Mouse (Mus musculus) brain, adult 10 weeks (tissue): Measurements from ENCODE around the gene Atp5b. TPM values are rescaled to one million over a fixed set of nuclear protein-coding genes. Genes with fewer than 3 reads are reported as not detected.

Experiments used
- polyA plus RNA-seq: library from polyadenylated mRNA; stranded (reverse); fragments of 350-450 nt; fragmentation: Illumina TruSeq; extraction: RNeasy Lipid Tissue Mini Kit (QIAGEN cat#74804); gene quantifications from one replicate; pipeline ENCODE4 v1.2.3, GENCODE M21; 2015; ENCODE audit warnings: low read depth, low replicate concordance

Atp5b gene
- polyA plus RNA-seq = 1,953 TPM

DNA sequence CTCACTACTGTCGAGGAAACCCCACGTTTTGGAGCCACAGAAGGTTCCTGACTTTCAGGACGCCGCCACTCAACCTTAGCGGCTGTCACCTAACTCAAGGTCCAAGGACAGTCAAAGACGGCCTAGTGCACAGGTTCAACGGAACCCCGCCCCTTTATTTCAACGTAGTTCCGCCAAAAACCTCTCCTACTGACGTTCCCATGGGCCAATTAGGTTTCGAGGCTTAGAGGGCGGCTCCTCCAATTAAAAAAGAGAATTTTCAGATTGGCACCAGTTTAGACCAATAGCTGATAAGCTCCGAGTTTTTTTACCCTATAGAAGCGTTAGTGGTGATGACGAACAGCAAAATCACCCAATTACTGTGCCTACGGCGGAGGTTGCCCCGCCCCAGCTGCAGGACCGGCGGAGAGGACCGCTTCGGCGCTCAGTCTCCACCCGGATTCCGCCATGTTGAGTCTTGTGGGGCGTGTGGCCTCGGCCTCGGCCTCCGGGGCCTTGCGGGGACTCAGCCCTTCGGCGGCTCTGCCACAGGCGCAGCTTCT is at the start of gene Atp5b:
TSS of gene Atp5b (plus strand) at position 394 of the 542 bp plus-strand sequence.

DNA sequence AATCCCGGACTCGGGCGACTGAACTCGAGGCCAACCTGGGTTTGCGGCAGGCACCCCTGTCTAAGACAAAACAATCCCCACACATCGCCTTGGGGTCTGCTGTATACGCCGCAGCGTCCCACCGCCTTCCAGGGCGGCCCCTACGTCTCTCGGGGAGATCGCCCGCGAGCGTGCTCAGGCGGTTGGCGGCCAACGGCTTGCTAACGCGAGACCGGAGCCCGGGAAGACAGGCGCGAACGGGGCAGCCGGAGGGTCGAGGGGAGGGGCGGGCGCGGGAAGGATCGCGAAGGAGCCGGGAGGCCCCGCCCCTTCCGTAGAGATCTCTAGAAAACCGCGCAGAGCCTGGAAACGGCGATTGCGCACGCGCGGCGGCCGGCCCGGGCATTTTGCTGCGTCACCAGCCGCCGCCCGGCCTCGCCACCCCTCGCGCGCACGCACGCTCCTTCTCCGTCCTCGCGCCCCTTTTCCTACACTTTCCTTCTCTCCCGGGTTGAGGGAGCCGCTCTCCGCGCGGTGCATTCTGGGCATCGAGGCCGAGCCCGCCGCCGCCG is 24.4 kb upstream of the Atp5b start, which contains the start of gene Ptges3:
TSS of gene Ptges3 (plus strand) at position 354 of the 551 bp plus-strand sequence.

DNA sequence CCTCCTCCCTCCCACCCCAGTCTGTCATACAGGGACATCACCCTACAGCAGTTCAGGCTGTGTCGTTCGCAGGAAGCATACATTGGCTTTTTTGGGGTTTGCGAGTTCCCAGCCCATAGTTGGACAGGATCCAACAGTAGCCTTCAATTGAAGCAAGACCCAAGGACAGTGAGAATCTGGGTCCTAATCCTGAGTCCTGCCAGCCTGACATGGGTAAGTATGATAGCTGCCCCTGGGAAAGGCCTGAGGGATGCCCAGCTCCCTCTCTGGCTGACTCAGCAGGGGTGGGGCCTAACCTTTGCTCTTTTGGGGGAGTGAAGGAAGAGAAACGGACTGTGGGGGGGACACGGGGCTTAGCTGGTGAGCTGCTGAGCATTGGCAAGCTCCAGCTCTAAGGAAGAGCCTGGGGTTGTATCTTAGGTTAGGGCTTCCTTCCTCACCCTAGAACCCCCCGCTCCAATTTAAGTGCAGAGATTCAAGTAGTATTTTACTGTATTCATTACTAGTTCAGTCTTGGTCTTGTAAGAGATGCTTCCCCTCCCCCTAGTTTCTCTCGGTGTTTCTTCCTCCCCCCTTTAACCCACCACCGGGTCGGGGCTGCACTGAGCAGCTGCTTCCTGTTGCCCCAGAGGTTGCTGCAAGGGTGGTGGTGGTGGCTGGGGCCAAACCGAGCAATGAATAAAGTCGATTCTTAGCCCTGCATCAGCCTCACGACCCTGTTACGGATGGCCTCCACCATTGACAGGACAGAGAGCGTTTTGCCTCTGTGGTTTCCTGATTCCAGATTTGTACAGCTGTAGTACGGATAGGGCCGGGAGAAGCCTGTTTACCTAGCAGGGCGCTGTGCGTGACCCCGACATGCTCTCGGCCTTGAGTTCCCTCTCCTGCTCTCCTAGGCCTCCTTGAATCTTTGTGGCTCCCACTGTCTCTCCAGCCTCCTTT is 8.8 kb downstream of the Atp5b start, which contains the start of gene Baz2a:
TSS of gene Baz2a (plus strand) at position 14 of the 942 bp plus-strand sequence.

Other genes with a start within 250 kb of the Atp5b start
- gene Rdh19, start 233.3 kb upstream of the Atp5b start, polyA plus RNA-seq = not detected
- gene Rdh16f2, start 216.8 kb upstream of the Atp5b start, polyA plus RNA-seq = not detected
- not detected for gene Rdh7, start 194.5 kb upstream of the Atp5b start, polyA plus RNA-seq
- not detected for gene Sdr9c7, start 184.8 kb upstream of the Atp5b start, polyA plus RNA-seq
- gene Hsd17b6, start 75.7 kb upstream of the Atp5b start, polyA plus RNA-seq = not detected
- 10.8 TPM for gene Prim1, start 68.1 kb upstream of the Atp5b start, polyA plus RNA-seq
- 731 TPM for gene Naca, start 47.7 kb upstream of the Atp5b start, polyA plus RNA-seq
- gene Ptges3, start 24.3 kb upstream of the Atp5b start, polyA plus RNA-seq = 153 TPM
- gene Baz2a, start 8.3 kb downstream of the Atp5b start, polyA plus RNA-seq = 20.7 TPM
- 11.2 TPM for gene Rbms2, start 97.0 kb downstream of the Atp5b start, polyA plus RNA-seq
- gene Gls2, start 111.2 kb downstream of the Atp5b start, polyA plus RNA-seq = 39.5 TPM
- gene Spryd4, start 128.5 kb downstream of the Atp5b start, polyA plus RNA-seq = 11.4 TPM
- gene Mip, start 142.6 kb downstream of the Atp5b start, polyA plus RNA-seq = not detected
- gene Timeless, start 148.8 kb downstream of the Atp5b start, polyA plus RNA-seq = 4.7 TPM
- gene Apon, start 170.8 kb downstream of the Atp5b start, polyA plus RNA-seq = not detected
- gene Apof, start 185.4 kb downstream of the Atp5b start, polyA plus RNA-seq = not detected
- gene Stat2, start 187.3 kb downstream of the Atp5b start, polyA plus RNA-seq = 22.9 TPM
- 0.46 TPM for gene Il23a, start 215.5 kb downstream of the Atp5b start, polyA plus RNA-seq
- gene Pan2, start 220.1 kb downstream of the Atp5b start, polyA plus RNA-seq = 13.7 TPM
- gene Cnpy2, start 239.2 kb downstream of the Atp5b start, polyA plus RNA-seq = 94.6 TPM